Mouse (Mus musculus): ENCODE results near the gene Spag16.

GRCm38 (mm10) chr1:70518918-70519317, 692.1 kb downstream of the Spag16 start:
- TF ChIP-seq CTCF (IDR thresholded peaks at IDR 0.05; ENCODE audit: insufficient read depth, low read length) (no peak), POLR2A (IDR thresholded peaks at IDR 0.05; ENCODE audit: borderline replicate concordance, extremely low read depth, low read depth, low read length) (no peak)
